Mouse (Mus musculus) heart, postnatal 0 days (tissue): ENCODE results near the gene Fam173a. TPM values are rescaled to one million over a fixed set of nuclear protein-coding genes. Genes with fewer than 3 reads are reported as not detected.
A peak's percentile ranks its signal among the peaks of the same experiment; 100 is the strongest.

Experiments used
- ATAC-seq: fragments of 200-750 bp; cut with Nextera tagmentation; 2 replicates; pipeline ENCODE4 v1.8.0; 2017; ENCODE audit warnings: low read depth, moderate number of reproducible peaks, moderate library complexity; ENCODE audit not compliant: insufficient read depth
- DNase-seq: peaks from one replicate; pipeline ENCODE4 v3.0.0-alpha.2; 2016; ENCODE audit warnings: low spot score
- H3K27ac ChIP-seq: fragments of 300-500 bp; sonication (generic); 2 replicates; pipeline ENCODE4 v1.5.1; 2014; ENCODE audit warnings: low read depth, mild to moderate bottlenecking
- H3K27me3 ChIP-seq: fragments of 300-500 bp; sonication (generic); 2 replicates; pipeline ENCODE4 v1.6.1; 2014; ENCODE audit warnings: low read length, mixed read lengths; ENCODE audit not compliant: control insufficient read depth, insufficient read depth
- H3K36me3 ChIP-seq: fragments of 300-500 bp; sonication (generic); replicated peaks from 2 replicates; pipeline ENCODE4 v1.6.1; 2014; ENCODE audit warnings: low read length, mixed read lengths; ENCODE audit not compliant: control insufficient read depth, insufficient read depth
- H3K4me1 ChIP-seq: fragments of 300-500 bp; sonication (generic); 2 replicates; pipeline ENCODE4 v1.6.1; 2014; ENCODE audit warnings: antibody characterized with exemption; ENCODE audit not compliant: control insufficient read depth, insufficient read depth
- H3K4me2 ChIP-seq: fragments of 300-500 bp; sonication (generic); 2 replicates; pipeline ENCODE4 v1.6.1; 2014; ENCODE audit warnings: low read depth, mild to moderate bottlenecking, low read length, moderate library complexity
- H3K4me3 ChIP-seq: fragments of 300-500 bp; sonication (generic); 2 replicates; pipeline ENCODE4 v1.5.1; 2014; ENCODE audit warnings: low read depth, low read length
- H3K9ac ChIP-seq: fragments of 300-500 bp; sonication (generic); replicated peaks from 2 replicates; pipeline ENCODE4 v1.6.1; 2014; ENCODE audit warnings: low read depth, low read length, mixed read lengths
- H3K9me3 ChIP-seq: fragments of 300-500 bp; sonication (generic); replicated peaks from 2 replicates; pipeline ENCODE4 v1.6.1; 2016; ENCODE audit warnings: low read length; ENCODE audit not compliant: control insufficient read depth
- CTCF ChIP-seq: IDR thresholded peaks from 2 replicates; pipeline ENCODE4 v1.5.1; 2016; ENCODE audit warnings: antibody characterized with exemption, control low read depth, low read depth
- EP300 ChIP-seq: IDR thresholded peaks from 2 replicates; pipeline ENCODE4 v1.6.1; 2016; ENCODE audit warnings: antibody characterized with exemption, low read depth
- WGBS: fragments of 180-500 bp; shearing (Covaris S2); extraction: QIAGEN DNeasy Blood & Tissue Kit; methylation state at CpG from one replicate; pipeline ENCODE4 v1.1.7; 2014; 5-methylcytosine and 5-hydroxymethylcytosine counted together
- polyA plus RNA-seq: library from polyadenylated mRNA; unstranded; fragments of >200 nt; fragmentation: Nextera tagmentation; extraction: Ambion mirVana; gene quantifications from 2 replicates; pipeline ENCODE4 v1.2.1, GENCODE M21; 2015
- total RNA-seq: library from RNA; depleted of rRNA; stranded (reverse); fragments of >200 nt; gene quantifications from 2 replicates; pipeline ENCODE4 v1.2.3, GENCODE M21; 2014; ENCODE audit warnings: low replicate concordance

Fam173a gene
- total and polyA plus RNA-seq, 2 experiments from 2014 or later = 32.5 to 55.6 TPM

DNA sequence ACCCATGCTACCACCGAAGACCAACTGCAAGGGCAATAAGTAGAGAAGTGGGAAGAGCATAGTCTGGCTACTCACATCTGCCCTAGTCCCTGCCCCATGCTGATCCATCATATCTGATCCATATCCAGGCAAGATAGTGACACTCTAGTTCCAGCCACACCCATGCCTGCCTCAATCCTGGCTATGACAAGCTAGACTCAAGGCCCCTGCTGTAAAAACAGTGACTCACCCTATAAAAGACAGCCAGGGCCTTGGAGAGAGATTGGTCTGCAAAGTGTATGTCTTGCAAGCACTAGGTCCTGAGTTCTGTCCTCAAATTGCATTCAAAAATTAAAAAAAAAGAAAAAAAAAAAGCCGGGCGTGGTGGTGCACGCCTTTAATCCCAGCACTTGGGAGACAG is 13.8 kb upstream of the Fam173a start:
- Histone ChIP-seq H3K9me3 (no peaks in the 10 kb centered on the region), H3K27me3 (peaks cover 40% of the 10 kb centered on the region), H3K4me2 (no peak overlapping the region), H3K27ac (no peak overlapping the region), H3K4me3 (no peak overlapping the region), H3K4me1 (peaks cover 6% of the 10 kb centered on the region; the same call in 1 of the 2 replicates), H3K9ac (no peak overlapping the region), H3K36me3 (no peaks in the 10 kb centered on the region)
- TF ChIP-seq EP300 (no peak), CTCF (no peak)
- 89% methylated on average over 4 of the region's 4 CpGs for WGBS
- ATAC-seq (no peak), DNase-seq (no peak)

DNA sequence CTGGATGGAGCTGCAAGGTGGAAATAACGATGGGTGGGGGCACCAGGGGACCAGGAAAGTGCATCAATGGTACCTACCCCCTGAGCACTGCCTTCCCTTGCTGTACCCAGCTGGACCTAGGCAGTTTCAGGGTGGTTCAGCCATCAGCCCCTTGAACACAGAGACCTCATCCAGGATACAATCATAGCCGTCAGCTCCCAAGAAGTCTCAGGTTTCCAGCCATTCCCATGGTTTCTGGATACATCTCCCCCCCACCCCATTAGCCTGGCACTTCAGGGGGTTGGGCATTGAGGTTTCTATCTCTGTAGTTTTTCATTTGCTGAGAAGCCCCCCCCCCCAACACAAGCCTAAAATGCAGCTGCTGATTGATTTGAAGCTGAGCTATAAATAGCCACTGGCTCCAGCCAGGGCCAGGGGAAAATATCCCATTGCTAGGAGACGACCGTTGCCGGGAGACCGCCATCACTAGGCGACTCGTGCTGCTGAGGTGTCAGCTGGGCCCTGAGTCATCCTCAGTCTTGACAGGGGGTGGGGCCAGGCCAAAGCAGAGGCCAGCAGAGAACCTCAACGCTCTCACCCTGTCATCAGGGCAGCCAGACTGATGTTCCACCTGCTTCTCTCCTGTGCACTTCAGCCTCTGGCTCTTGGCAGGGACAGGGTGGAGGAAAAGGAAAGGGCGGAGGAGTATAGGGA is 10.3 kb upstream of the Fam173a start:
- TF ChIP-seq CTCF = no peak
- TF ChIP-seq EP300 = no peak
- peak; percentile 89 for ATAC-seq
- Histone ChIP-seq H3K27me3 (peaks cover 7% of the 10 kb centered on the region), H3K4me3 (no peak overlapping the region), H3K9me3 (no peaks in the 10 kb centered on the region), H3K4me2 (no peak overlapping the region), H3K9ac (no peak overlapping the region), H3K4me1 (no peaks in the 10 kb centered on the region), H3K27ac (no peak overlapping the region), H3K36me3 (no peaks in the 10 kb centered on the region)
- 8% methylated on average over 10 of the region's 10 CpGs for WGBS
- peak; percentile 63 for DNase-seq

DNA sequence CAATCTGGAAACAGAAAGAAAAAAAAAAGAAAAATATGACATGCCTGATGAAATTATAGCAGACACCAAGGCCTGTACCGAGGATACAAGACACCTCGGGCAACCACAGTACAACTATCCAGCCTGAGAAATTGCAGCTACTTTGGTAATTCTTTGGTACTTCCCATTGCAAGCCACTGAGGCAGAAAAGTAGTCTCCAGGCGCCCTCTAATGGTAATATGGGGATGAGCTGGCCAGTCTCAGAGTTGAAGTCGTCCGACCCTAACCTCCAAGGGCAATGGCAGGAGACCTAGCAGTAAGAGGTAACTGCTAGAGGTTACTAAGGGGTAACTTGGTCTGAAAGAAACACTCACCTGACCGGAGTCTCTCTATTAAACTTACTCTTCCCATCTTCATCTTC is 8.3 kb upstream of the Fam173a start:
- WGBS = 4% methylated on average over 6 of the region's 6 CpGs

DNA sequence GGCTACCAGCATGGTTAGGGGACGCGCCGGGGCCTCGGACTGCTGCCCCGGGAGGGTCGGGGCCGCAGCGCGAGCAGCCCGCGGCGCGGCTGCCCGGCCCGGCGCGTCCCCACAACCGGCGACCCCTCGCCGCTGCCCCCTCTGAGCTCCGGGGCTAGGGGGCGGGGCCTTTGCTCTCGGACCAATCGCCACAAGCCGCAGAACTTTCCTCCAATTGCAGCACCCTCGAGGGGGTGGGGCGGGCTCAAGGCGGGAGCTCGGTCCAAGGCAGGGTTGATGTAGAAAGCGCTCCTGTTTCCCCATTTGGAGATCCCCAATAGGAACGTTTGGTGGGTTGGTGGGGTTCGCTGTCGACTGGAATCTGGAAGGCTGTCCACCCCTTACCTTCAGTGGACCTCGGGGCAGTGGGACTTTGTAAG is 4.3 kb upstream of the Fam173a start, which contains the start of gene Metrn:
Gene Metrn, minus strand, starts transcription at position 186 of the 419 bp plus-strand sequence.
- peaks cover 22% of the 10 kb centered on the region; the same call in 1 of the 2 replicates for H3K4me1 ChIP-seq
- no peak for TF ChIP-seq CTCF
- TF ChIP-seq EP300 = no peak

More for the DNA sequence above, 8.3 kb upstream of the Fam173a start:
- peak; percentile 34 for ATAC-seq
- peak; percentile 81 for TF ChIP-seq CTCF
- TF ChIP-seq EP300 = no peak
- Histone ChIP-seq H3K9ac (no peak overlapping the region), H3K36me3 (no peaks in the 10 kb centered on the region), H3K4me2 (no peak overlapping the region), H3K27me3 (no peaks in the 10 kb centered on the region), H3K9me3 (no peaks in the 10 kb centered on the region), H3K4me1 (0 out of 2 replicates have a peak, but pooled peaks cover 9% of the 10 kb centered on the region), H3K4me3 (no peak overlapping the region), H3K27ac (no peak overlapping the region)
- DNase-seq = peak; percentile 79

DNA sequence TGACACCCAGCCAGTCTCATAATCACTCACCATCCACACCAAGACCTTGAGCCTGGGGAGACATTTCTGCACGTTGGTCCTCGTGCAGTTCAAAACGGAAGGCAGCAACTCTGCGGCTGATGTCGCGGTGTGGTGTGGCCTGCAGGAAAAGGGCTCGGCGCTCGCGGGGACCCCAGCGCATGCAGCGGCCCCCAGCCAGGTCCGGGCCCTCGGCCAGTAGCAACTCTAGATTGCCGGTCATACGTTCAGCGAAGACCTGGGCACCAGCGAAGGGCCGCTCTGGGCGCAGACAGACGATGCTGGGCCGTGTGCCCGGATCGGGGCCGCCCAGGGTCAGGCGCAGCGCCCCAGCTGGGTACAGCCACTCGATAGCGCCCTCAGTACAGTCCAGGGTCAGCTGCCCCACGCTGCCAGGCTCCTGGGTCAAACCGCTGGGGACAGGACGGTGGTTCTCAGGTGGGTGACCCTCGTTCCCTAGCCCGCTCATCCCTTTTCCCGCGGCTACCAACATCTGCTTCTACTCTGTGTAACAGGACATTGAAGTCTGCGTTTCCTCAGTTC is 3.6 kb upstream of the Fam173a start:
- Histone ChIP-seq H3K27ac (no peak overlapping the region), H3K27me3 (no peaks in the 10 kb centered on the region), H3K9ac (peak overlapping the region; percentile 61), H3K9me3 (no peaks in the 10 kb centered on the region), H3K4me2 (peak overlapping the region; percentile 91), H3K4me3 (peak overlapping the region; percentile 94), H3K36me3 (no peaks in the 10 kb centered on the region), H3K4me1 (peaks cover 22% of the 10 kb centered on the region; the same call in 1 of the 2 replicates)
- ATAC-seq (no peak), DNase-seq (no peak)
- WGBS = 4% methylated on average over 37 of the region's 37 CpGs
- TF ChIP-seq CTCF (no peak), EP300 (no peak)

More for the DNA sequence above, 4.3 kb upstream of the Fam173a start, which contains the start of gene Metrn:
- H3K36me3 ChIP-seq = no peaks in the 10 kb centered on the region
- peak within 1 kb of the TSS; percentile 61 for H3K9ac ChIP-seq
- H3K9me3 ChIP-seq = no peaks in the 10 kb centered on the region
- peak within 1 kb of the TSS; percentile 91 for H3K4me2 ChIP-seq
- H3K27me3 ChIP-seq = no peaks in the 10 kb centered on the region
- H3K4me3 ChIP-seq = peak within 1 kb of the TSS; percentile 94
- WGBS = under 1% methylated on average over 35 of the region's 35 CpGs
- DNase-seq (peak; percentile 76), ATAC-seq (peak; percentile 75)
- H3K27ac ChIP-seq = no peak within 1 kb of the TSS
